Mouse (Mus musculus) lung, adult 10 weeks (tissue): ENCODE measurements around the gene Prdm11. TPM values are rescaled to one million over a fixed set of nuclear protein-coding genes. Genes with fewer than 3 reads are reported as not detected.

Source experiments
- polyA plus RNA-seq: library from polyadenylated mRNA; stranded (reverse); fragments of 350-450 nt; fragmentation: Illumina TruSeq; extraction: RNeasy Lipid Tissue Mini Kit (QIAGEN cat#74804); gene quantifications from one replicate; pipeline ENCODE4 v1.2.3, GENCODE M21; 2014; ENCODE audit warnings: low read depth, low replicate concordance; ENCODE audit not compliant: insufficient read depth

Prdm11 gene
- 4.0 TPM for polyA plus RNA-seq

DNA sequence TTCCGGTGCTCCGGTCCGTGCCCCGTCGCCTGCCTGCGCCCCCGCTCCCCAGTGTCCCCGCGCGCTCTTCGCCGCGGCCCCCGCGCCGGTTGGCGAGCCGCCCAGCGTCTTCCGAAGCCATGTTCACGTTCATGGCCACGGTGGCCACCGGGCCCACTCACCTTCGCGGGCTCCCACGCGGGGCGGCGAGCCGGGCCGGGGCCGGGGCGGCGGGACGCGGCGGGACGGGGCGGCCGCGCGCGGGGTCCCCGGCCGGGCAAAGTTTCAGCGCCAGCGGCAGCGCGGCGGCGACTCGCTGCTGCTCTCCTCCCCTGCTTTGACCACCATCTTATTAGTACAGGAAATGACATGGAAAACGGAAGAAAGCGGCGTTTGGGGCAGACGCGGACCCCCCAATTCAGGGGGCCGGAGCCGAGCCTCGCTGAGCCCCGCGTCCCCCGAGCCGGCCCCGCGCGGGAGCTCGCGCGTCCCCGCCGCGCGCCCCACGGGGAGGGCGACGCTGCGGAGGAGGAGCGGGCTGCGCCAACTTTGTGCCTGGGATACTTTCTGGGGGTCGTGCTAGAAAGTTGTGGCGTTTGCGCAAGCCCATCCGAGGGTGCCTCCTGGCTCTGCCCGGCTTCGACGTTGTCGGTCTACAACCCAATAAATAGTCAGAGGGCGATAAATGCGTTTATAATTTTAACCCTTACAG lies at the start of gene Prdm11:
TSS of gene Prdm11 (minus strand) at position 350 of the 691 bp plus-strand sequence.

Other genes starting within 250 kb of the Prdm11 start
- gene Syt13, start 131.1 kb downstream of the Prdm11 start, polyA plus RNA-seq = 0.08 TPM
- gene Trp53i11, start 141.4 kb upstream of the Prdm11 start, polyA plus RNA-seq = 17.3 TPM